Mouse (Mus musculus): ENCODE data around the gene Btbd11.

Gene Btbd11

GRCm38 (mm10) chr10:85420851-85421628, 34.4 kb downstream of the Btbd11 start:
- in situ Hi-C loops (cut with MboI, MseI), result no loop called here

GRCm38 (mm10) chr10:85421629-85422012, 35.0 kb downstream of the Btbd11 start:
- in situ Hi-C loops (cut with MboI, MseI), result no loop called here

- in situ Hi-C loops (cut with MboI, MseI), result no loop called here
Measured at GRCm38 (mm10) chr10:85425756-85426155, 39.1 kb downstream of the Btbd11 start.

GRCm38 (mm10) chr10:85437217-85437616, 50.6 kb downstream of the Btbd11 start:
- in situ Hi-C loops (cut with MboI, MseI), result no loop called here

GRCm38 (mm10) chr10:85443371-85443770, 56.8 kb downstream of the Btbd11 start:
- in situ Hi-C loops (cut with MboI, MseI), result no loop called here

- in situ Hi-C loops (cut with MboI, MseI), result no loop called here
Measured at GRCm38 (mm10) chr10:85445891-85446290, 59.3 kb downstream of the Btbd11 start.

GRCm38 (mm10) chr10:85446700-85447099, 60.1 kb downstream of the Btbd11 start:
- in situ Hi-C loops (cut with MboI, MseI), result no loop called here

GRCm38 (mm10) chr10:85447869-85448268, 61.3 kb downstream of the Btbd11 start:
- in situ Hi-C loops (cut with MboI, MseI), result no loop called here

- in situ Hi-C loops (cut with MboI, MseI), result no loop called here
Measured at GRCm38 (mm10) chr10:85451629-85452368, 65.2 kb downstream of the Btbd11 start.

- in situ Hi-C loops (cut with MboI, MseI), result no loop called here
Measured at GRCm38 (mm10) chr10:85453221-85453775, 66.7 kb downstream of the Btbd11 start.

- in situ Hi-C loops (cut with MboI, MseI), result no loop called here
Measured at GRCm38 (mm10) chr10:85455985-85456384, 69.4 kb downstream of the Btbd11 start.

- in situ Hi-C loops (cut with MboI, MseI), result no loop called here
Measured at GRCm38 (mm10) chr10:85458744-85459344, 72.2 kb downstream of the Btbd11 start.

GRCm38 (mm10) chr10:85460736-85461135, 74.1 kb downstream of the Btbd11 start:
- in situ Hi-C loops (cut with MboI, MseI), result no loop called here

GRCm38 (mm10) chr10:85464152-85464551, 77.5 kb downstream of the Btbd11 start:
- in situ Hi-C loops (cut with MboI, MseI), result no loop called here

GRCm38 (mm10) chr10:85465516-85466408, 79.1 kb downstream of the Btbd11 start:
- in situ Hi-C loops (cut with MboI, MseI), result no loop called here

- in situ Hi-C loops (cut with MboI, MseI), result no loop called here
Measured at GRCm38 (mm10) chr10:85466409-85466761, 79.8 kb downstream of the Btbd11 start.

GRCm38 (mm10) chr10:85467393-85467792, 80.8 kb downstream of the Btbd11 start:
- in situ Hi-C loops (cut with MboI, MseI), result no loop called here

- in situ Hi-C loops (cut with MboI, MseI), result no loop called here
Measured at GRCm38 (mm10) chr10:85468527-85468926, 81.9 kb downstream of the Btbd11 start.

- in situ Hi-C loops (cut with MboI, MseI), result no loop called here
Measured at GRCm38 (mm10) chr10:85469341-85469740, 82.7 kb downstream of the Btbd11 start.

GRCm38 (mm10) chr10:85473265-85473664, 86.7 kb downstream of the Btbd11 start:
- in situ Hi-C loops (cut with MboI, MseI), result no loop called here

- in situ Hi-C loops (cut with MboI, MseI), result no loop called here
Measured at GRCm38 (mm10) chr10:85473871-85474270, 87.3 kb downstream of the Btbd11 start.

All from T-helper 2 cell (primary cell).